Mouse (Mus musculus) 416B (cell line): ENCODE measurements around the gene Mxi1.
A peak's percentile ranks its signal among the peaks of the same experiment; 100 is the strongest.

Experiments
- DNase-seq: peaks from one replicate; pipeline ENCODE4 v3.0.0; 2011; ENCODE audit warnings: low read depth

The Mxi1 gene

DNA sequence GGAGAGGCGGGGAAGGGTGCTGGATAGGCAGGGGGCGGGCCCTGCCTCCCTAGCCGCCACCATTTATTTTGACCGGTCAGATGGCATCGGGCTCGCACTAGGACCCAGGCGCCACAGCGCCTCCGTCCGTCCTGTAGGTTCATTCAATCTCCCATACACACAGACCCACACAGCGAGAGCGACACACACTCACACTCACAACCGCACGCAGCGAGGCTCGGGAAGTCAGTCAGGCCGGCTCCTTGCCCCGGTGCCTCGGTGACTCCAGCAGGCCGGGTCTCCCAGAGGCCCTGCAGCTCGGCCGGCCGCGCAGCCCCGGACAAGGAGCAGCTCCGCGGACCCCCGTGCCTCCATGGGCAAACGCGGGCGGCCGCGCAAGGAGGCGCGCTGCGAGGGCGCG lies at the start of gene Mxi1:
Gene Mxi1 (plus strand): TSS at position 171 of the 400 bp plus-strand sequence.
- DNase-seq: peak; percentile 88

DNA sequence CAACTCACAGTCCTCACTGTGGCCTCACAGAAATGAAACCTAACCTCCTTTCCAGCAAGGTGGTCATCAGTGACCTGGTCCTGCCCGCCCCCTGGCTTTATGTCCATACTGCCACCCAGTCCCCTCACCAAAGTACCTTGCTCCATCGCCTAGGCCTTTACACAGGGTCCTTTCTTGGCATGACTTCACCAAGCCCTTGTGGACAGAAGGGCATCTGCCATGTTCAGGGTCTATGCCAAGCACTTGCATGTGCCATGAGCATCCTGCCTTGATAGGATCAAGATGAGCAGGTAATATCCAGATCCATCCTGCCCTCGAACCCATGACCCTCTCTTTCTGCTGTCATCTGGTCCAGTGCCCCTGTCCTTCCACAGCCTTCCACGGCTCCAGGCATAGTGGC lies 49.5 kb upstream of the Mxi1 start:
- no peak for DNase-seq

DNA sequence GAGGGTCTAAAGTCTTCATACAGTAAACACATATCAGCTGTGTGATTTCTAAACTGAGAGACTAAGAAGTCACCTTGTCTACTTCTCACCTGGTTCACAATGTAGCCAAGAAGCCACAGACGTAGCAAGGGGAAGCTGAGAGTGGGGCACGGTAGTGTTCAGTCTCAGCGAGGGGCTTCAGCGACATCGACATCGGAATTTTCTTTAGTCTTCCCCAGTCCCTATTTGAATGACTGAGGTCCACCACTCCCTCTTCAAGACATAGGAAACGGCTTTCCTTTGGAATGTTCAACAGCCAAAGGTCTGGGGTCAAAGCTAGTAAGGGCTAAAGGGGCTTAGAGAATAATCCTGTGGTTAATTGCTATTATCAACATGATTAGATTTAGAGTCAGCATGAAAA lies 48.3 kb upstream of the Mxi1 start:
- DNase-seq: no peak

DNA sequence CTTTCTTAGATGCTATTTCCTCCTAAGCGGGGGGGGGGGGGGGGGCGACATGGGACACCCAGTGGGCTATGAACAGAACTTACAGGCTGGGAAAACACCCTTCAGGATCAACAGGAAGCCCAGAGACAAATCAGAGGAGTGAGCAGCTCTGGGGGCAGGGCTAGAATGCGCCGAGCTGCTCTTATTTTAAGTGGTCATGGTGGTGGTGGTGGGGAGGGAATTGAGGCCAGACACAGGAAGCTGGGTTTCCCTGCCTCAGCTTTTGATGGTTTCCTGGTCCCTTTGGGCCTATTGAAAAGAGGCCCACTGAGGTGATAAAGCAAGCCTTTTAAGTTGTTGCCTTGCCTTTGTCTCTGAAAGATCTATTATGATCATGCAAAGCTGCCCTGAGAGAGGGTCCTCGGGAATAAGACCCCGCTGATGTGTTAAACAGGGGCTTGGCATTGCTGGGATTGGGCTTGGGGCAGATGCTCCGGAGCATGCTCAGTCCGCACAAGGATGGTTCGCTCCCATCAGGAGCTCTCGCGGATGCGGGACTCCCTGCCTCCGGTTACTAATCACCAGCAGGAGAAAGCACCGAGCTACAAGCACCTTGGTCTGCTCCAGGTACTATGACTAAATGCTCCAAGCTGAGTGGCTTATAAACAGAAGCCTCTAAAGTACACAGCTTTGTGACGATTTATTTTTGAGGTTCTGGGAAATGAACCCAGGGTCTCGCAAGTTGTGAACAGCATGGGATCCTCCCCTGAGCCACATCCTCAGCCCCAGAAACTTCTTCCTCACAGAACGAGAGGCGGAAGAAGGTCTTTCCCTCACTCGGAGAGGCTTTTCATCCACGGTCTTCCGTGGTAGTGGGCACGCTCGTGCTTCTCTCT lies 46.2 kb upstream of the Mxi1 start:
- DNase-seq: peak; percentile 73

DNA sequence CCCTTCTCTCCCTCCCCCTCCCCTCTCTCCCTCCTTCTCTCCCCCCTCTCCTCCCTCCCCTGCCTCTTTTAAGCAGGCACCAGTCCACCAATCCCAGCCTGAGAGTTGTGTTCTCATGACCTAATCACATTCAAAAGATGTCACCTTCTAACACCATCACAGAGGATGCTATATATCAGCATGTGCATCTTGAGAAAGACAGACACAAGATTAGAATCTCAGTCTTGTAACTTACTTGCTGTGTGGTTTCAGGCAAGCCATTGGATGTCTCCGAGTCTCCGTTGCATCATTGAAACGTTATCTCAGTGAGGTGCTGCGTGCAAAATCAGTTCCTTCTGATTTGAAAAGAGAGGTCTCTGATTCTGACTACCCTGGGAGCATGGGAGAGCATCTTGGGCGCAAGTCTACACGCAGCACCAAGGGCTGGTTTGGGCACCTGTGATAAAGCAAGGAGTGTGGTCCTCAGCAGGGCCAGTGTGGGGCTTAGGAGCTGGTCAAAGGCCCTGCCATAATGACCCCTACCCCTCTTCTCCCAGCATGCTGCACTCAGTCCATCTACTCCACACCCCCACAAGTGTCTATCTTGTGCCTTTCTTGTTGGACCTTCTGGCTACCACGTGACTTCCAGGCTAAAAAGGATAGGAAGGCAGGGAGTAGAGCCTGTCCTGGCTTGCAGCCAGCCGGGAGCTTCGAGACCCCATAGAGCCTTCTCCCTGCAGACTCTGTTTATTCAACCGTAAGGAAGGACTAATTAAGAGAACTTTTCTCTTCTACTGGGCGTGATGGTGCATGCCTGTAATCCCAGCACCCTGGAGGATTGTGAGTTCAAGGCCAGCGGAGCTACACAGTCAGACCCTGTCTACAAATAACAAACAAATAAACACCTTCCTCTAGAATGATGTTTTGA lies 45.2 kb upstream of the Mxi1 start:
- no peak for DNase-seq

DNA sequence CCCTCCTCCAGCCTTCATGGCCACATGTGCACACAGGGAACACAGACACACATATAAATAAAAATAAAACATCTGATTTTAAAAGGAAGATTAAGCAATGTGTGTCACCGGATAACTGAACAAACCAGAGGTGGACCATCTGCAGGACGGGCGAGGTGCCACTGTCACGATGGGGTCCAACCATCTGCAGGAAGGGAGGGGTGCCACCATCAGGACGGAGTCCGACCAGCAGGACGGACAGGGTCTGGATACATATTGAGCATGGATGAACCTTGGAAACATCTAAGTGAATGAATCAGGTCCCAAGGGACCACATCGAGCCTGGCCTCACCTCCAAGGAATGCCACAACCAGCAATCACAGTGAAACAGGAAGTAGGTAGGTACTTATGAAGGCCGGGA lies 43.0 kb upstream of the Mxi1 start:
- no peak for DNase-seq

DNA sequence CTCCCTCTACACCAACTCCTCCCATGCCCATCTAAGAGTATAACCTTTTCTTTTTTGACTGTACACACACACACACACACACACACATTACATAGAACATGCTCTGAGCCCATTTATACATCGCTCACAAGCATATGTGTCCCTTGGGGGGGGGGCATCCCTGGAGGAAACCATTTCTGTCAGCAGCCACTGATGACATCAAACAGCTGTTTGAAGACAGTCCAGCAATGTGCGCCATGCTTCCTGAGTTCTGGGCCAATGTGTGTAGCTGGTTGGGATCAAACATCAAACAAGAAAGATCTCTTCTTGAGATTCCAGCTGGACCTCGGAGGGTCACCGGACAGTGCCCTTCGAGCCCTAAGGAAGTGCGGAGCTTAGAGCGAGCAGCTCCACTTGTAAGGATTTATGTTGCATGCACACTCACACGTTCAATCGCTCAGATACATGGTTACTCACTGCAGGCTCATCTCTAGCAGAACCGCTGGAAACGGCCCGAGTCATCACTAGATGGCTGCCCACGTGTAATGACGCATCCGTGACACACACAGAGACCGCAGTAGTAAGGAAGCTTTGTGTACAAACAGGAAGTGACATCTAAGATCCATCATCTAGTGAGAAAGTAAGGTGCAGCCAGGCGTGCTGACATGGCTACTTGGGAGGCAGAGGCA lies 37.1 kb upstream of the Mxi1 start:
- peak; percentile 82 for DNase-seq

DNA sequence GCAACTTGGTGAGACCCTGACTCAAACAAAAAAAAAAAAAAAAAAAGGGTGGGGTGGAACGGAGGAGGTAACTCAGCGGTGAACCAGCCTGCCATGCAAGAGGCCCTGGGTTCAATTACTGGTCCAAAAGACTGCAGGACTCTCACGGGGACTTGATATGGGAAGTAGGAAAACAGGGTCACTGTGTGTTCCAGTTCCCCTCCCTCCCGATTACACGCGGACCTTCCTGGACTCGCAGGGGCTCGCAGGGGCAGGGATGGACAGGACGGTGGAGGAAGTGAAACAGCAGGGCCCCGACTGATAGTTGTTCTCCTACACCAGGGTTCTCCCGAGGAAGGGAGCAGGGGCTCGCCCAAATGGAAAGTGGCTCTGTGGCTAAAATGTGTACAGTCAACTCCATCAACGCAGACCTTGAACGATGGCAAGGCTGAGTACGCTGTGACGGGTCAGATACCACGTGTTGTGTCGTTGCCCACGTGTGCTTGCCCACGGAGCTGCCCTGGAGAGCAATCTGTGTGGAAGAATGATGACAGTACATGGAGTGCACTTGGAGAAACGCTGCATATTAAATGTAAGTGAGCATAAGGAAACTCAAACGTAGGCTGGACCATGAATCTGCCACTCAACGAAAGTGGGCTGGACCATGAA lies 36.4 kb upstream of the Mxi1 start:
- no peak for DNase-seq

DNA sequence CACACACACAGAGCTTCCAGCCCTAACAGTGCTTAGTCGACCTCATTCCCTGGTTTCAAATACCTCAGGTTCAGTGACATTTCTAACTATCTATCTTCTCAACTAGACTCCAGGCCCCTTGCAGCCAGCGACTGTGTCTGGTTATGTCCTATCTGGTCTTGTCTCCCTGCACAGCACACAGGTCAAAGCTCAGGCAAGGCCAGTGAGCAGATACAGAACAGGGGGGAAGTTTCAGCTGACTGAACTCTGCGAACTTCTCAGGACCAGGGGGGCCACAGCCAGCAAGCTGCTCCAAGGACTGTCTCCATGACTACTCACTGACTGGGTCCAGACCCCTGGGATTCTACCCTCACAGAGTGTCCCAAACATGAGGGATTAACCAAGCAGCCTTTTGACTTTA lies 35.1 kb upstream of the Mxi1 start:
- DNase-seq: no peak

DNA sequence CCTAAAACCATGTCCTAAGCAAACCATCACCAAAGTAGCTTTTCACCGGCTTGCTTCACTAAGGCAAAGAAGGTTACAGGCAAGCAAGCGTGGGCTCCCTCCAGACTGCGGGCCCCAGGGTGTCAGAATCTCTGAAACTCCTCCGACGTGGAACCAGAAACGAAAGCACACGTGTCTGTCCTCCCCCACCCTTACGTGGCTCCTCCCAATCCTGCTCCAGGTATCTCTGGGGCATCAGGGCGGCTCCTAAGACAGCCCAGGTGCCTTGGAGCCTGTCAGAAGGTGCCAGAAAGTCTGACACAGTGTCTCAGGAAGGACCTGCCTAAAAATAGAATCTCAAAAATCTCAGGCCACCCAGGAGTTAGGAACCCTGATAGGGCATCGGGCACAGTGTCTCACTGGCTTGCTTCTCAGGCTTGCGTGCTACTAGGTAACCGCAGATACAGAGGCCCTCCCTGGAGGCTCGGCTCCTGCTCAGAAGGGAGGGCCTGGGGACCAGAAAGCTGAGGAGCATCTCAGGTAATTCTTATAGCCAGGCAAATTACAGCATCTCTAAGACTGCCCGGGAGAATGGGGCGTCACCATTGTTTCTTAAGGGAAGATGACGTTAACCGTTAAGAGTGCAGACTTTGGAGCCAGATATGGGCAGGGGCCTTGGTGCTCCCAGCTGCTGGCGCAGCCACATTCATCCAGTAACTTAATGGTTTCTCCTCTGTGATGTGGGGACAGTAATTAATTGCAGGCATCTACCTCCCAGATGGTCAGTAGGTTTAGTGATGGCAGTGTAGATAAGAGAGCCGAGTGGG lies 33.2 kb upstream of the Mxi1 start:
- DNase-seq: no peak

DNA sequence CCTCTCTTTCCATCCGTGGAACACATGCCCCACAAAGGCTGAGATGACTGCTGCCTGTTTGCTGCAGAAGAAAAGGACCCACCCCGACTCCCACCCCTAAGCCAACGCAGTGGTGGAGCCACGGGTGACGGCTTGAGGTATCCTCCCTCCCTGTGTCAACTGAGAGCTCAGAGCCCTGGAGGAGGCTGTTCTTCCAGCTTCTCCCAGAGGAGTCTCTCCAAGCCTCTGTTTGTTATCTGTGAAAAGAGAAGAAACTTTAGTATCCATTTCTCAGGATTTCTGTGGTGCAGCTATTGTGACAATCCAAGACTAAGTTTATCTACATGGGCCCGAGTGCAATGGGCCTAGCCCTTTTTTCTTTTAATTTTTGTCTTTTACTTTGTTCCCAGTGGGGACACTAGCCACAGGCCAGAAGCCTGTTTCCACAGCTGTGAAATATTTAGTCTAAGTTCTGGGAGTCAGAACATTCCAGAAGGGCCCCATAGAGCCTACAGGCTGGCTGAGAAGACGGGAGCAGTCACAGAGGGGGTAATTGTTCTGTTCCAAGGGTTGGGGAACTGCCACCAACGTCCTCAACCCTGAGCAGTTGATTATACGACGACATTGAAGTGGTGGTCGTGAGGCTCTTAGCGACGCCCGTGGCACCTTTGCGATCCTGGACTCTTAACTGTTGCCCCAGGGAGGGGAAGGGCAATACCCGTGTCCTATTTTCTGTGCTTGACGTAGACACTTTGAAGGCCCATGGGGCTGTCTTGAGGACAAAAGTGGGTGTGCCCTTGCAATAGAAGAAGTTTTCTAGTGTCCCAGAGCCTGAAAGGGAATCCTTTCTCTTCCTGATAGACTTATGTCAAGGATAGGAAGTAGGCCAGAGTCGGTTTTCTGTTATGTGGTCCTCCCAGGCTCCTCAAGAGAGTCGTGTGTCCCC lies 31.6 kb upstream of the Mxi1 start:
- no peak for DNase-seq

DNA sequence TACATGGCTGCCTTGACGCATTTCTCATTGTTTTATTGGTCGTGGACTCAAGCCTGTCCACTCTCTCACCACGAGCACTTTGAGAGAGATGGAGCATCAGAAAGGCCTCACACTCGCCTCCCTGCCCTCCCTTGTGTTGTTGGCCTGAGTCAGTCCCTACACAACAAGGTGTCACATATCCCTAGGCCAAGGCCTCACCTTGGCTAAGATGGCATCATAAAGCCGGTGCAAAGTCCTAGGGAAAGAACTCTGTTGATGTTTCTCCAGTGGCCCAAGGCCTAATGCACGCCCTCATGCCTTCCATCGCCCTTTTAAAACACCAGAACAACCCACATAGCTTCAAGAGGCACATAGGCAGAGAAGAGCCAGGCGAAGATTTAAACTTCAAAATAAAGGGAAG lies 30.1 kb upstream of the Mxi1 start:
- no peak for DNase-seq

DNA sequence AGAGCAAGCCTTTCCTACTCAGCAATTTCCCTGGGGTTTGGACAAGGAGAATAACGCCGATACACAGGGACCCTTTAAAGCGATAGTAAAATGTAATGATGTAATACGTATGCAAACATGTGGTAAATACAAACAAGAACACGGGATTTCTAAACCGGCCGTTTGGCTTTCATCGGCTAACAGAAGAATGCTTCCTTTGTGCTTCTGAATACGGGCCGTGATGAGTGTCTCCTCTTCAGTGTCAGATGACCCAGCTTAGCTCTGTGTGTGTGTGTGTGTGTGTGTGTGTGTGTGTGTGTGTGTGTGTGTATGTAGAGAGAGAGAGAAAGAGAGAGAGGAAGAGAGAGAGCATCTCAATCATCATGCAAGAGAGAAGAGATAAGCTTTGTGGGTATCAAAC lies 27.7 kb upstream of the Mxi1 start:
- no peak for DNase-seq

DNA sequence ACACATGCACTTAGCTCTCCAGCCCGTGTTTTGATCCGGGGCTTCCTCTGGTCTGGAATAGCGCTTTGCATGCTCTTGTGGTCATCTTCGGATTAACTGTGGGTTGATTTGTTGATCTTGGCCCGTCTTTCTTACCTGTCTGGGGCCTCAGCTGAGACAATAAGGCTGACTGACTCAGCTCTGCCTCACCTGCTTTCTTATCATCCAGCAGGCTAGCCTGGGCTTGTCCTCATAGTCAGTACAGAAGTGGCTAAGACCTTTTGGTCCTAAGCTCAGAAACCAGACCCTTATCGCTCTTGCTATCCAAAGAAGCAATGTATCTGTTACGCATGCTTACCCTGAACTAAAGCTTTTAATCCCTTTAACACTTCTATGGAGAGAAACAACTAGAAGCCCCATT lies 26.6 kb upstream of the Mxi1 start:
- DNase-seq: no peak

DNA sequence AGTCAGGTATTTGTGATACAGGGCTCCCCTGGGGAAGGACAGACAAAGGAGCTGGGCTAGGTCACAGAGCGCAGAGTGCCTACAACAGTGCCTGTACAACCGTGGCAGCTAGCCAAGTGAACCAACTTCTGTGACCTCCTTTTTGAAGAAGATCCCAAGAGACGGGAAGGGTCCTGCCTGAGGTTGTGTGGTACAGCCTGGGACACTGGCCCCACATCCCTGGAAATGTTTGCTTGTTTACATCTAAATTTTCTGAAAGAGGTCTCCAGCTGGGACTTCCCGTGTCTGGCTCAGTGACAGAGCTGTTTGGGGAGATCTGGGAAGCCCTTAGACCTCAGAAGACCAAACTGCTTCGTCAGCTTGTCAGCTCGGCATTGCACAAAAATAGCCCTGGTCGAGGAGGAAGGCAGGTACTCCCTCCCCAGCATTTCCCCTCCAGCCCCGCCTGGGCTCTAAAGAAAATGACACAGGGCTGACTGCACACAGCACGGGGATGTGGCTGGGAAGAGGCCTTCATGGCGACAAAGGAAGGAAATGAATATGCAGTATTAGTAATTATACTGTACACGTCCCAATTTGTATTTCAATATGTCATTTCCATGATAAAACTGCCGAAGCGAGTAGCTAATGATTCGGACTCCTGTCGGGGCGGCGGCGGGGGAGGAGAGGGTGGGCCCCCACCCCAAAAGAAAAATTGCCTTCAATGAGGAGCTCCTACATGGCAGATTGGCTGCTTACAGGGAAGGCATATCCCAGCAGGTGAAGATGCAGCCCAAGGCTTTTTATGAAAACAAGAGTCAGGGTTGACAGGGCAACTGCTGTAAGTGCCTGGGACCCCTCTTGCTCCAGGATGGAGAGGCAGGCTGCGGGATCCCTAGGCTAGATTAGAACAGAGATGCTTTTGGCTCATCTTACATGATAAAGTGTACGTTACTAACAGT lies 25.8 kb upstream of the Mxi1 start:
- DNase-seq: peak; percentile 78

DNA sequence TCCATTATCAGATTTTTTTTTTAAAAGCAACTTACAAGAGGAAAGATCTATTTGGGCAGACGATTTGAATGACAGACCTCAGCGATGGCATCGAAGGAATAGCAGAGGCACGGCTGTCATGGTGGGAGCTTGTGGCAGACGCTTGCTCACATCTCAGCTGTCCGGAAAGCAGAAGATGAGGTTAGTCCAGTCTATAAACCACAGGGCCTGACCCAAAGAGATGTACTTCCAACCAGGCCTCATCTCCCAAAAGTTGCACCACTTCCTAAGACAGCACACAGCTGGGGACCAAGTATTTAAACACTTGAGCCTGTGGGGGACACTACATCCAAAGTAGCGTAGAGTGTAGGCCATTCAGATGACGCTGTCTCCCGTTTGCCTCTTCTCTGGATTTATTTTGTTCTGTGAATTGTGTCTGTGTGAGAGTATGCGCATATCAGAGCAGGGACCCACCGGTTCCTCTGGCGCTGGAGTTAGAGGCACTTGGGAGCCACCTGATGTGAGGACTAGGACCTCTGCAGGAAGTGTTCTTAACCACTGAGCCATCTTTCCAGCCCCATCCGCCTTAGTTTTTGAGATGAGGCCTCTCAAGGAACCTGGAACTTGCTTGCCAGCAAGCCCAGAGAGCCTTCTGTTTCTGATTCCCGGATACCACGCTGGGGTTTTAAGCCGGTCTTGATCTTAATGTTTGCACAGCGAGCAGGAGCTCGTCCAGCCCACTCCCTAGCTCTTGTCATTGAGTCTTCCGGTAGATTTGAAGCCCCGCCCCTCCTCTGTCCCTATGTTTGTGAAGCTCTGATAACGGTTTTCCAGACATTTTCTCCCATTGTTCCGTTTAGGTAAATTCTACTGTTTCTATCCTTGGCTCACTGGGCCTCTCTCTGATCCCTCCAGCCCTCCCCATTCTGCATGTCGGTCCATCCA lies 13.7 kb upstream of the Mxi1 start:
- DNase-seq: peak; percentile 31

DNA sequence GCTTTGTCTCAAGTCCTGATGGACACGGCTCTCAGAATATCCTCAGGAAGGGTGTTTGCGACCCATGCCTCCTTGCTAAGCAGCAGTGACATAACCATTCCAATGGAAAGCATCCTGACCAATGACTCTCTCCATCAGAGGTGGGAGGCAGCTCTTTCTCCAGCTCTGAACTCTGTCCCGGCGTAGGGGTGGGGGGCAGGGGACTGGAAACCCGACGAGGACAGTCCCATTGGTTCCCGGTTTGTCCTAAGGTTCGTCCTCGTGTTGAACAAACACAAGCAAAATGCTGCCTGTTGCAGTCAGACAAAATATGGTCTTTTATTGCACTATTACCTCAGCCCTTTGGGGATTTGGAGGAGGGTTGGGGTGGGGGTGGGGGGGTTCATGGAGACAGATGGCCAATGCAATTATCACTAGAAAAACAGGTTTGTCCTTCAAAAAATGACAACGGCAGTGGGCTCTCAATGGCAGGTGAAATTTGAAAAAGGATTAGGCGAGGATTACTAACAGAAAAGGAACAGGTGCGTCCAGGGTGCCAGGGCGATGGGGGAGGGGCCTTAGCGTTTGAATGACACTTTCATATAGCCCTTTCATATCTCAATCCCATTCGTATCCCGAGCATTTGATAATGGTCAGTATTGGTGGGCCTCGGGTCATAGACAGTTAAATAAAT lies 11.0 kb upstream of the Mxi1 start:
- DNase-seq: no peak
